Mouse (Mus musculus) CH12.LX (cell line): ENCODE data around the gene Slc4a5. TPM values are rescaled to one million over a fixed set of nuclear protein-coding genes. Genes with fewer than 3 reads are reported as not detected.

Experiments used
- DNase-seq: peaks from one replicate; pipeline ENCODE4 v3.0.0-alpha.2; 2013; ENCODE audit errors: extremely low read depth
- H3K27ac ChIP-seq: 2 replicates; pipeline ENCODE4 v1.5.1; 2012; ENCODE audit warnings: low read depth, mild to moderate bottlenecking, control low read depth, moderate library complexity; ENCODE audit not compliant: insufficient read depth
- H3K27me3 ChIP-seq: replicated peaks from 2 replicates; pipeline ENCODE3; 2012; ENCODE audit warnings: inconsistent platforms
- H3K36me3 ChIP-seq, 2 experiments: replicated peaks in 1 of 2; 2 replicates each; pipeline versions ENCODE3 to v1.6.1; 2012; ENCODE audit warnings: inconsistent platforms in 1 of 2, low read length in 1 of 2, mild to moderate bottlenecking in 1 of 2, mixed read lengths in 1 of 2, moderate library complexity in 1 of 2; ENCODE audit not compliant: control insufficient read depth in 1 of 2, insufficient read depth in 1 of 2
- H3K4me1 ChIP-seq, 2 experiments: 2 replicates each; pipeline ENCODE4 v1.6.1; 2012; ENCODE audit warnings: inconsistent platforms in 1 of 2, moderate library complexity in 1 of 2; ENCODE audit not compliant: insufficient read depth in 2 of 2, control insufficient read depth in 1 of 2
- H3K4me2 ChIP-seq: 2 replicates; pipeline ENCODE4 v1.6.1; 2012; ENCODE audit warnings: low read depth, mild to moderate bottlenecking, control low read depth; ENCODE audit not compliant: poor library complexity, insufficient read depth, severe bottlenecking
- H3K4me3 ChIP-seq, 3 experiments: fragments of 150-350 bp in 1 of 3; sonication (generic) in 1 of 3; replicated peaks in 1 of 3; 2 replicates each; pipeline versions ENCODE3 to v1.5.1; 2011 to 2012; ENCODE audit warnings: low read depth in 2 of 3, low read length in 2 of 3, mild to moderate bottlenecking in 2 of 3, moderate library complexity in 2 of 3, control low read depth in 1 of 3, improper control_type of control experiment in 1 of 3, inconsistent platforms in 1 of 3, mixed read lengths in 1 of 3; ENCODE audit not compliant: poor library complexity in 1 of 3
- H3K79me2 ChIP-seq: replicated peaks from 2 replicates; pipeline ENCODE4 v1.6.1; 2012; ENCODE audit warnings: mild to moderate bottlenecking, moderate library complexity; ENCODE audit not compliant: control insufficient read depth, poor library complexity, insufficient read depth, severe bottlenecking; ENCODE audit errors: extremely low read depth
- H3K9ac ChIP-seq: 2 replicates; pipeline ENCODE4 v1.6.1; 2012; ENCODE audit warnings: low read depth, mild to moderate bottlenecking, control low read depth, moderate library complexity; ENCODE audit not compliant: insufficient read depth
- H3K9me3 ChIP-seq: replicated peaks from 2 replicates; pipeline ENCODE3; 2012; ENCODE audit warnings: low read length, inconsistent platforms, mixed read lengths
- CTCF ChIP-seq, 2 experiments: IDR thresholded peaks in 1 of 2; conservative IDR thresholded peaks in 1 of 2; 2 replicates each; pipeline ENCODE4 v1.5.1; 2011 to 2012; ENCODE audit warnings: low read depth in 2 of 2, low read length in 2 of 2, improper control_type of control experiment in 1 of 2, inconsistent platforms in 1 of 2, mild to moderate bottlenecking in 1 of 2, moderate library complexity in 1 of 2
- ELF1 ChIP-seq: IDR thresholded peaks from 2 replicates; pipeline ENCODE4 v1.6.1; 2014; ENCODE audit warnings: low read depth, mild to moderate bottlenecking, inconsistent platforms, low read length, improper control_type of control experiment
- ETS1 ChIP-seq: conservative IDR thresholded peaks from 2 replicates; pipeline ENCODE4 v1.6.1; 2012; ENCODE audit warnings: low read depth, mild to moderate bottlenecking, inconsistent platforms, low read length, improper control_type of control experiment, moderate library complexity
- KAT2A ChIP-seq: IDR thresholded peaks from 2 replicates; pipeline ENCODE4 v1.6.1; 2012; ENCODE audit warnings: low read length, improper control_type of control experiment, inconsistent platforms; ENCODE audit not compliant: insufficient replicate concordance
- MAFK ChIP-seq: IDR thresholded peaks from 2 replicates; pipeline ENCODE4 v1.6.1; 2011; ENCODE audit warnings: low read length, improper control_type of control experiment; ENCODE audit not compliant: insufficient replicate concordance
- MAX ChIP-seq: IDR thresholded peaks from 2 replicates; pipeline ENCODE4 v1.6.1; 2011; ENCODE audit warnings: low read length, improper control_type of control experiment
- MAZ ChIP-seq: IDR thresholded peaks from 2 replicates; pipeline ENCODE4 v1.6.1; 2012; ENCODE audit warnings: low read depth, mild to moderate bottlenecking, inconsistent platforms, low read length, improper control_type of control experiment, moderate library complexity
- POLR2A ChIP-seq: IDR thresholded peaks from 2 replicates; pipeline ENCODE4 v1.6.1; 2011; ENCODE audit warnings: low read depth, mild to moderate bottlenecking, improper control_type of control experiment, low read length
- RAD21 ChIP-seq: IDR thresholded peaks from 2 replicates; pipeline ENCODE4 v1.6.1; 2011; ENCODE audit warnings: low read depth, mild to moderate bottlenecking, low read length, improper control_type of control experiment, moderate library complexity
- SMC3 ChIP-seq: IDR thresholded peaks from 2 replicates; pipeline ENCODE4 v1.6.1; 2011; ENCODE audit warnings: low read depth, low read length, improper control_type of control experiment
- ZNF384 ChIP-seq: IDR thresholded peaks from 2 replicates; pipeline ENCODE4 v1.6.1; 2012; ENCODE audit warnings: low read depth, low read length, improper control_type of control experiment, inconsistent platforms
- dilution Hi-C: fragments of 300-500 bp; cut with MboI; formaldehyde crosslinking; loops from 2 replicates; pipeline ENCODE4 v1.14.3; 2020; ENCODE audit warnings: low sequenced_read_pairs; ENCODE audit not compliant: extremely low pct_unique_long_range_greater_than_20kb, extremely low pct_ligation_motif_present
- in situ Hi-C: fragments of 300-500 bp; cut with MboI; formaldehyde crosslinking; loops from 3 replicates; pipeline ENCODE4 v1.14.3; 2019; ENCODE audit warnings: low sequenced_read_pairs, low pct_ligation_motif_present, low pct_unique_long_range_greater_than_20kb, mixed read lengths
- polyA plus RNA-seq: library from polyadenylated mRNA; unstranded; fragments of >175 nt; gene quantifications from 2 replicates; pipeline ENCODE4 v1.2.1, GENCODE M21; 2012; ENCODE audit warnings: low read depth; ENCODE audit not compliant: insufficient read length
- total RNA-seq, 2 experiments: library from RNA; depleted of rRNA; stranded (reverse); fragments of 300-350 nt in 1 of 2; fragments of >200 nt in 1 of 2; gene quantifications; 2 replicates each; pipeline ENCODE4 v1.2.3; 2012 to 2014

The Slc4a5 gene
- total and polyA plus RNA-seq, 3 experiments: 0.13 to 0.21 TPM; not detected in 1

DNA sequence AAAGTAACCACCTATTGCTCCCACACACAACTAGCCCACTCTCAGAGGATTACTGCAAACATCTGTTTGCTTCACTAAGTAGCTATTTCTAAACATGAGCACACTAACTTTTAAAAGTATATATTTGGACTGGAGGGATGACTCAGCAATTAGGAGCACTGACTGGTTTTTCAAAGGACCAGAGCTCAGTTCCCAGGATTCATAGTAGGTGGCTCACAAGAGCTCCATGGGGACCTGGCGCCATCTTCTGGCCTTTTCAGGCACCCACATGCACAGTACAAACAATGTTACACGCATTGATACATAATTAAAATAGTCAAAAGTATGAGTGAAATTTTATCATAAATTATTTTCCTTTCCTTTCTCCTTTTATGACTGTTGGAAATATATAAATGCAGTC lies 59.3 kb downstream of the Slc4a5 start:
- peaks cover 9% of the 10 kb centered on the region for H3K9me3 ChIP-seq
- peaks cover 24% of the 10 kb centered on the region for H3K27me3 ChIP-seq
- dilution Hi-C loops (no loop called here), in situ Hi-C loops (loop anchor here (5.0 to 25.0 kb wide), 2 partner anchors 42 to 292 kb away; no protein-coding TSS in a partner anchor)
- H3K9ac ChIP-seq: no peak overlapping the region
- TF ChIP-seq MAFK: peak; percentile 67; the same call in 1 of the 2 replicates
- TF ChIP-seq CTCF (conservative IDR thresholded peaks at IDR 0.05 in 1 of 2, IDR thresholded peaks at IDR 0.05 in 1 of 2; ENCODE audit: low read depth in 2 of 2, low read length in 2 of 2): peak; percentile 42 to 80; a peak in 3 of 4 replicates
- peak; percentile 68 for TF ChIP-seq SMC3
- TF ChIP-seq POLR2A: no peak
- peak; percentile 80 for TF ChIP-seq RAD21
- TF ChIP-seq MAZ: no peak
- no peak for TF ChIP-seq ETS1
- peaks cover under 1 to 8% of the 10 kb centered on the region in 2 experiments for H3K4me1 ChIP-seq
- H3K36me3 ChIP-seq: no peaks in the 10 kb centered on the region
- H3K4me2 ChIP-seq: no peak overlapping the region
- H3K79me2 ChIP-seq: no peaks in the 10 kb centered on the region
- peak; percentile 49 for DNase-seq
- H3K27ac ChIP-seq: no peak overlapping the region
- H3K4me3 ChIP-seq: no peak overlapping the region

DNA sequence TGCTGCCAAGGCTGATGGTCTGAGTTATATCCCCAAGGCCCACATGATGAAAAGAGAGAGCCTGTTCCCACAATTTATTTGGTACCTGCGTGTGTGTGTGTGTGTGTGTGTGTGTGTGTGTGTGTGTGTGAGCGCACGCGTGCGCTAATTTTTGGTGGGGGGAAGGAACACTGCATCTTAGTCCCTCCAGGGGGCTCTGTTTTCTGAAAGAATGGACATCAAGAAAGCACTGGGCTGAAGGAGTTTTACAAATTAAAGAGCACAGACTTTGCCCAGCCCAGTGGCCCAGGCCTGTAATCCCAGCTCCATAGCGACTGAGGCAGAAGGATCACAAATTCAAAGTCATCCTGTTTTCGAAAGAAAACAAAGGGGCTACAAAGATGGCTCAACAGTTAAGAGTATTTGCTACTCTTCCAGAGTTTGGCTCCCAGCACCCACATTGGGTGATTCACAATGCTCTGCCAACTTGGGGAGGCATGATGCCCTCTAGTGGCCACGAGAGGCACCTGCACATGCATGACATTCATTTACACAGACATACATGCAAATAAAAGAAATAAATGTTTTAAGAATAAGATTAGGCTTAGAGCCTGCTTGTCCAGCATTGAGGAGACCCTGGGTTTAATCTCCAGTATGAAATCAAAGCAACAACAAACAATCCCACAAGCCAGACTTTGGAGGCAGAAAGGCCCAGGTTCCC lies 60.8 kb downstream of the Slc4a5 start:
- H3K27me3 ChIP-seq: peaks cover 32% of the 10 kb centered on the region
- no peaks in the 10 kb centered on the region for H3K36me3 ChIP-seq
- H3K27ac ChIP-seq: no peak overlapping the region
- TF ChIP-seq RAD21 (peak; percentile 45), MAX (no peak), ELF1 (no peak), CTCF (conservative IDR thresholded peaks at IDR 0.05 in 1 of 2, IDR thresholded peaks at IDR 0.05 in 1 of 2; ENCODE audit: low read depth in 2 of 2, low read length in 2 of 2) (peak; percentile 68 to 70), KAT2A (no peak), SMC3 (peak; percentile 48), ZNF384 (no peak)
- H3K9me3 ChIP-seq: peaks cover 9% of the 10 kb centered on the region
- H3K79me2 ChIP-seq: no peaks in the 10 kb centered on the region
- no peak overlapping the region for H3K4me3 ChIP-seq
- no peak overlapping the region for H3K9ac ChIP-seq
- in situ Hi-C loops (loop anchor here (25.0 kb wide), 1 partner anchor 293 kb away; no protein-coding TSS in a partner anchor), dilution Hi-C loops (no loop called here)
- H3K4me1 ChIP-seq: peaks cover 0 to 8% of the 10 kb centered on the region in 2 experiments; a peak in 2 of 4 replicates
- H3K4me2 ChIP-seq: no peak overlapping the region
- peak; percentile 38 for DNase-seq
